Mouse (Mus musculus): ENCODE measurements around the gene Camta1.

Camta1 gene

DNA sequence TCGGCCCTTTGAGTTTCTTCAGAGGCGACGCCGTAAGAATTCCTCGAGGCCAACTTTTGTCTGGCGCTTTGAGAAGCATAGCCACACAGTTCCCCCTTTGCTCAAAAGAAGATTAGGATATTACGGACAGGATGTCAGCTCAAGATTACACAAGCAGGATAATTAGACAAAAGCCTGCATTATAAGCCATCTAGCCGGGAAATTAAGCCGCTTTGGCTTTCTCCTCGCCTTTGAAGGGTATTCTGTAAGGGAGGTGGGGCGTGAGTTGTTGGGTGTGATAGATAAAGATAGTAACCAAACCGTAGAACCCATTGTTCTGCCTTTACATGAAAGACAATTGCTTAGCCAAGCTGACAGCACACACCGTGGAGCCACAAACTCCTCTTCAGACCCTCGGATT is 579.6 kb downstream of the Camta1 start:
- no peak for DNase-seq (ENCODE audit: low read depth, low spot score)

DNA sequence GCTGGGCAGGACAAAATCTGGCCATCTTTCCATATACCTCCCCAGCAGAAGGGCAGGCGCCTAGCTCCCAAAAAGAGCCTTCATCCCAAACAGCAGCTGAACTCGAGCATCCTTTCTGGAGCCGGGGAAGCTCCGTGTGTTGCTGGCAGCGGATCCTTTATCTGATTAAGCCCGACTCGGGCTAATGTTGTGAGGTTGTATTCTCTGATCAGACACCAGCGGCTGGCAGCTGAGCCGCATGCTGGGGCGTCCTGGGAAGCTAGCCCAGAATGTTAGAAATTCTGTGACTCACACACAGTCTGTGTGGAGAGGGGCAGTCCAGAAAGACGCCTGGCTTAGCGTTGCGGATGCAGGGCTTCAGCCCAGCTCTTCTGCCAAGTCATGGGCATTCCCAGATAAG is 586.4 kb downstream of the Camta1 start:
- no peak for DNase-seq (ENCODE audit: low read depth, low spot score)

DNA sequence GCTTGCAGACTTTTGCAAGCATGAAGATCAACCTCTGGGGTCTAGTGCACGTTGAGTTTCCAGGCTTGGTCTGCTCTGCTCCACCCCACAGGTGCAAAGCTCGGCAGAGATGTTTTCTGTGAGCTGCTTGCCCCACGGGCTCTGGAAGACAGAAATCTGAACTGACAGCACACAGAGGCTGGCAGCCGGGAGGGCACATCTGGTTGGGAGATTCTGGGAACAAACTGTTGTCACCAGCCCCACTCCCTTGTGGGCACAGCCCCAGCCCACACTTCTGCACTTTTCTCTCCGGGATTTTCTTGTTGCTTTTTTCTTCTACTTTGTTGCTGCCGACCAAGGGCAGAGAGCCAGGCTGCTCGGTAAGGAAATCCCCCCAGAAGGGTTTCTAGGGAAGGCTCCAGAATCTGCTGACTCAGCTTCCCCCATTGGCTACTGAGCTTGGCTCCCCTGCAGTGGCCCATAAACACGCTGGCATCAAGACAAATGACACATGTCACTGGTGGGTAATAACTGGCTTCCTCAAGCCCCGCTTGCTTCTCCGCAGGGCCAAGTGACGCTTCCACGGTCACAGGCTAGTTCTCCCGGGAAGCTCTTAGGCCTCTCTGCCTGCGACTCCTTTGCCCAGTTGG is 597.8 kb downstream of the Camta1 start:
- no peak for DNase-seq (ENCODE audit: low read depth, low spot score)

DNA sequence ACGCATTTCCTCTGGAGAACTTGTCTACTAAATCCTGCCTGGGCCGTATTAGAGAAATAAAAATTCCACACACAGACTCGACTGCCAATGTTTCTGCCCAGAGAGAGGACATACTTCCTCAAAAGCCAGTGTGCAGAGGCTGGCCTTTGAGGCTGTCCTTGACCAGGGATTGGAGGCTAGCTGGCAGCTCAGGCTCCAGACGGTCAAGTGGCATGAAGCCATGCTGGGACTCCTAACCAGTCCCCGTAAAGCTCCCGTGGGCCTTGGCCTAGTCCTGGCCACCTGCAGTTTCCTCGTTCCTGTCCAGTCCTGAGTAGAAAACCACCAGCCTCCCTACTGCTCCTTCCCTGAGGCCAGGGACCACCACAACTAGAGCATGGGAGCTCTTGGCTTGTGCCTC is 598.6 kb downstream of the Camta1 start:
- no peak for DNase-seq (ENCODE audit: low read depth, low spot score)

DNA sequence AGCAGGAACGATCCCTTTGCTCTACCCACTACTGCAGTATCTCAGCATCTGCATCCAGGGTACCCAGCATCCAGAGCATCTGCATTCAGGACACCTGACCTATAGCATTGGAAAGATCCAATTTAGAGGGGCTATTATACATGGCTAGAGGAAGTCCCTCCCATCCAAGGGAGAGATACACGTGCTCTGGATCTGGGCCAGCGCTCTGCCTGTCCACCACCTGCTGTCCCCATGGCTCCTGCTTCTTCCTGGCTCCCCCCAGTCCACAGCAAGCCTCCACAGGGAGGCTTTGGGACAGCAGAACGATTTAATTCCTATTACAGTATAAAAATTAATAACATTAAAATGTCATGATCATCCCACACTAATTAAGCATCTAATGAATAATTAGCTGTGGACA is 605.1 kb downstream of the Camta1 start:
- no peak for DNase-seq (ENCODE audit: low read depth, low spot score)

DNA sequence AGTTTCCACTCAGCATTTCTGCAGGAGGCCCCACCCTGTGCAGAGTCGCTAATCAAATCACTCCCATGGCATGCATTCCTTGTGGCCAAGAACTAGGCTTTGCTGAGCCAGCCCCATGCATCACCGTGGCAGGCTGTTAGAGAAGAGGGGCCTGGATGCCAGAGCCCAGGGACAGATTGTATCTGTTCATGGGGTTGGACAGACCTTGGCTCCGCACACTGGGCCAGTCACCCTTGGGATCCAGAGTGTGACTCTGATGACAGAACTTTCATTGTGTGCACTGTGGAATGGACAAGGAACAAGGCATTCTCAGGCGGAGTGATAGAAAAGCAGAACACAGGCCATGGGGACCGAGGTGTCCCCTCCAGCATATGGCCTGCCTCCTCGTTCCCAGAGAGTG is 610.9 kb downstream of the Camta1 start:
- DNase-seq (ENCODE audit: low read depth, low spot score), result no peak

DNA sequence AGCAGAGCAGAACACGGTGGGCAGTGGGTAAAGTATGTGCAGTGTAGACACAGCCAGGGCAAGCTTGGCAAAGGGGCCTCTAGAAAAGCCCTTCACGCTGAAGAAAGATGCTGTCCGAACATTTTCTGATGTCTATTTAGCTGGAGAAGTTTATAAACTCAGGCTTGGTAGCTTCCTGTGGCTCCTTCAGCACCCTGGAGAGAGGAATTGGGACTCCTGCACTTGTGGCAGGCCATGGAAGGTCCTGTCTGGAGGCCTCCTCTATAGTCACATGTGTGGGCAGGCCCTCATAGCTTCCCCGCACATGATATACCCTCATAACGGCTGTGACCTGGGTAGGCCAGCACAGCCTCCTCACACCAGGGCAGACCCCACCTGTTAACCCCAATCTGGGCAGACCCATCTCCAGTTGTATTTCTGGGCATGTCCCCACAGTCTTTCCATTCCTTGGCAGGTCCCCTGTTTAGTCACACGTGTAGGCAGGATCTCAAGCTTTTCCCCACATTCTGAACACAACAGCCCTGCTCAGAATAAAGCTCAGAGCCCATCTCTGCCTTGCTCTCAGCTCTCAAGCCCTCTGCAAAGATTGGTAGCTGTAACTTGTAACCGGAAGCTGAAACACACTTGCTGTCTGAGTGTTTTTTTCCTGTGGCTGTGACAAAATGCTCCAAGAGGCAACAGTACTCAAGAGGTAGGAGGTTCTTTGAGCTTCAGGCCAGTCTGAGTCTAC is 616.4 kb downstream of the Camta1 start:
- no peak for DNase-seq (ENCODE audit: low read depth, low spot score)

DNA sequence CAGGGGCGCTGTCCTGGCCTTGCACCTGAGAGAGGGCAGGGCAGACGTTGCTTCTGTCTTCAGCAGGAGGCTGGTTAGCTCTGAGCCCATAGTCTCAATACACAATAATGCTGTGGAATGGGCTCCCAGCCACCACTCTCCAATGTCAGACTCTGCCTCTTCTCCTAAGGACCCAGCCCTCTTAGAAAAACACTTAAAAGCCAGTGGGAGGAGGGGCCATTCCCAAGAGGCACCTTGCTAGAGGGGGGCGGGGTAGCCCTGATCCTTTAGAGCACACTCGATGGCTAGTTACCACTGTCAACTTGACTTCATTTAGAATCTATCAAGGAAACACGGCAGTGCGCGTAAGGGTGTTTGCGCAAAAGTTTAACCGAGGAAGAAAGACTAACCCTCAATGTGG is 618.2 kb downstream of the Camta1 start:
- DNase-seq (ENCODE audit: low read depth, low spot score), result no peak

DNA sequence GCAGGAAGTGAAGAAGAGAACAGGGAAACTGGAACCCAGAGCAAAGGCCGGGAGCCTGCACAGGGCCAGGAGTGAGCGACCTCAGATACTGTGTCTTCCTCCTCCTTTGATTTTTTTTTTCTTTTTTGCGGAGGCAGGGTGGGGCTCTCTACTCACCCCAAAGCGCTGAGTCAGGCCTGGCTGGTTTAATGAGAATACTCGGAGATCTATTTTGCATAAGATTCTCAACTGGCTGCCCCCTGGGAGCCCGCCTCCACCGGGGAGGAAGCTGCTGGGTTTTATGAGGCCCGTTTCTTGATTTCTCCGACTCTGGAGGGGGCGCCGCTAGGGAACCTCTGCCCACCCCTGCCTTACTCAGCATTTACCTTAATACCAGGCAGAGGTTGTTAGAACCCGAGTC is 618.9 kb downstream of the Camta1 start:
- no peak for DNase-seq (ENCODE audit: low read depth, low spot score)

DNA sequence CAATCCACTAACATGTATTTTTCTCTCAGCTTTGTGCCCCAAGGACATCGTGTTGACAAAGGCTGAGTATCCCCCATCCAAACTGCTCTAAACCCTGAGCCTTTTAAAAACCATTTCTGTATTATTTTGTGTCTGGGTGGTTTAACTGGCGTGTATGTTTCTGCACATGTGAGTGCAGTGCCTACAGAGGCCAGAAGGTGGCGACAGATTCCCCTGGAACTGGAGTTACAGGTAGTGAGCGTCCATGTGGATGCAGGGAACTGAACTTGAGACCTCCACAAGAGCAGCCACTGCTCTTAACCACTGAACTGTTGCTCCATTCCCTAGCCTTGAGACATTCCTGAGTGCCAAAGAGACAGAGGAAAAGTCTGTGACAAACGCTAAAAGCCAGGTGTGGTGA is 621.2 kb downstream of the Camta1 start:
- no peak for DNase-seq (ENCODE audit: low read depth, low spot score)

DNA sequence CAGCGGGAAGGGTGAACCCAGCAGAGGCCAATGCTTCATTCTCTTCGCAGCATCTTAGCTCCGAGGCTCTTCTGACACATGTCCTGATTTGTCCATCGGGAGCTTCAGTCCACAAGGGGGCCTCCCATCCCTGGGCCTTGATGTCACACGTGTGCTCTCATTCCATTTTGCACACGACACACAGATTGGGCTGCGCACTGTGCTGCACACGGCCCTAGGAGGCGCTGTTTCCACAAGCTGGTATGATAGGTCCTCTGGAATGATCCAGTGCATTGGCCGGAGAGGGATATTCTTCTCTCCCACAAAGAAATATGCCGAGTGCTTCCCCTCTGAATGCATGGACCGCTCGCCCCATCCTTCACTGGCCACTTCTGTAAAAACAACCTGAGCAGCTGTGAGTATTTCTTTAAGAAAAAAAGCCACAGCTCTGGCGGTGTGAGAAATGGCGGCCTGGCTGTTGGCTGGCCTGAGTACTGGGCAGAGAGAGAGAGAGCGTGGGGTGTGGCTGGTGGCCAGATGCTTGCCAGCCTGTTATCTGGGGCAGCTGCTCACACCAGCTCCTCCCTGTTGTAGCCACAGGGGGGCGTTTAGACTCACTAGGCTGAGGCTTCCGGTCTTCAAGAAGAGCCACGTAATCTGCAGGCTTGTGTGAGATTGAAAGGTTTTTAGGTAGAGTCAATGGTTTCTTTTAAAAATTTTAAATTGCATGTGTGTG is 622.5 kb downstream of the Camta1 start:
- no peak for DNase-seq (ENCODE audit: low read depth, low spot score)

DNA sequence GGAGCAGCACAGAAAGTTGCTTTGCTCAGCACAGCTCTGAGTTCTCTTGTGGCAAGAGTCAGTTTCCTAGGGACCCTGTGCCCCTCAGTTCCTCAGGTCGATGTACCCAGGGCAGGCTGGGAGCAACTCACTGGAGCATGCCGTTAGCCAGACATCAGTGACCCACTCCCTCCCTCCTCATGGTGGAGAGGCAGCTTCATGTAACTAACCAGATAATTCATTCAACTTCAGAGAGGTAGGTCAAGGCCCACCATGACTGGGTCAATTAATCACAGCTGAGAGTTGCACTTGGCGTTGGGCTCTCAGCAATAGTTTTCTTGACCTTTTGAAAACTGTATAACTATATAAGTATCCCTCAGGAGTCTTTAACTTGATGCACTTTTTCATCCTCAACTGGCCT is 624.2 kb downstream of the Camta1 start:
- no peak for DNase-seq (ENCODE audit: low read depth, low spot score)

DNA sequence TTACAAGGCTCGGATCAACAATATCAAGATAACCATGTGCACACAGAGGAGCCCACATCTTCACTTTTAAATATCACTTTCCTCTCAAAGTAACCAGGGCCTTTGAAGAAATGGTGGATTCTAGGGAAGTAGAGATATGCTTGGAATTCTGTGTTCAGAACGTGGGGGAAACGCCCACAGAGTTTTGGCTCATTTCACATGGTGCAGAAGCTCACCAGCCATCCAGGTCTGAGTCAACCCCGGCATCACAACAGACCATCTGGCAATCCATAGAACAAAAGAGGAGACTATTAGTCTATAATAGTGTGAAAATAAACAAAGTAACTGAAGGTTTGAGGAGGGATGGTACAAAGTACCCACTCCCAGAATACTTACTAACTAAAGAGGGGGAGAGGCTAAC is 626.7 kb downstream of the Camta1 start:
- DNase-seq (ENCODE audit: low read depth, low spot score), result no peak

DNA sequence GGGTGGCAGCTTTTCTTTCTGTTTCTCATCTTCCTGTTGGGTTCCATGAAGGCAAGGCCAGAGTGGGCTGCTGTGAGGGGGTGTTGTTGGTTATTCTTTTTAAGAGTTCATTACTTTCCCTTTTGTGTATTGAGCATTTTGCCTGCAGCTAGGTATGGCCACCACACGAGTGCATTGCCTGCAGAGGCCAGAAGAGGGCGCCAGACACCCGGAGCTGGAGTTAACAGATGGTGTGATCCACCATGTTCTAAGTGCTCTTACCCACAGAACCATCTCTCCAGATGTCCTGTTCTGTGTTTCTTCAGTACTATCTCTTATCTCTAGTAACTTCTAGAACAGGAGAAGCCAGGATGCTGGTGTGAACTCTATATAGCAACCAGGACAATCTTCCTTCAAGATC is 629.6 kb downstream of the Camta1 start:
- no peak for DNase-seq (ENCODE audit: low read depth, low spot score)

DNA sequence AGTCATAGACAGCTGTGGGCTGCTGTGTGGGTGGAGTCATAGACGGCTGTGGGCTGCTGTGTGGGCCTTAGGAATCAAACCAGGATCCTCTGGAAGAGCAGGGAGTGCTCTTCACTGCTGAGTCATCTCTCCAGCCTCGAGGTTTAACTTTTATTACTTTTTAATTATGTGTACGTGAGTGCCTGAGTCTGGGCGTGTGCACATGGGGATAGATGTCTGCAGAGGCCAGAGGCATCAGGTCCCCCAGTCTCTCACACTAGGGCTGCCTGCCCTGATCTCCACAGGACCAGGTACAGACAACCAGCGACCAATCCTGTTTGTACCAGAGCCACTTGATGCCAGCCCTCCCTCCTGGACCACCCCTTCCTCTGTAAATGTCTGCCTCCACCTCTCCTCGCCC is 632.6 kb downstream of the Camta1 start:
- DNase-seq (ENCODE audit: low read depth, low spot score), result no peak

DNA sequence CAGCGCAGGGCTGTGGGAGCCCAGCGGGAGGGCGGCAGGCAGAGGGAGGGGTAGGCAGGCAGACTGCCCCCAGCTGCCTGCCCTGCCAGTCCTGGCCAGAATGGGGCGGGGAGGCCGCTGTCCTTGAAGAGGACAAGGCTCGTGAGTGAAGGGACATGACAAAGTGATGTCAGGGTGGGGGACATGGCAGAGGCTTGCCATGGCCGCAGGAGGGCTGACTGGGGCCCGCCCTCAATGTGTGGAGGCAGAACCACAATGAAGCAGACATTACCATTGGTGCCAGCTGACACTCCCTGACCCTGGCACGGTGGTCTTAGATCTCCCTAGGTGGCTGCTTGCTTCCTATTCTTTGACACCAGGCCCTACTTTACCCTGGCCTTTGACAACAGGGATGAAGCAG is 635.2 kb downstream of the Camta1 start:
- DNase-seq (ENCODE audit: low read depth, low spot score), result no peak

DNA sequence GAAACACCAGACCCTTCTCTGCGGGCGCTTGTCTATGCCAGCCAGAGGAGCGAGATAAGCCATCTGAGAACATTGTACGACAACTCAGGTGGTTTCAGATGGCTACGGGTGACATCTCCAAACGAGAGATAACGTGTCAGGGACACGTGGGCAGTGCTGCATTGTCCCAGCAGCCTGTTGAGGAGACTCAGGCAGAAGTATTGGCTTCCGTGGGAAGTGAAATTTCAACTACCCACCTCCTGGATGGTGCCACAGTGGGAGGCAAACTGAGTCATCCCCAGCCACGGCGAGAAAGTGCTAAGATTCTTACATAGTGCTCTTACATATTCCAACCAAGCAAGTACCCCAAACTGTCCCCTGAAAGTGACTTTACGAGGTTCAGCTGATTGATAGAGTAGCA is 637.7 kb downstream of the Camta1 start:
- no peak for DNase-seq (ENCODE audit: low read depth, low spot score)

DNA sequence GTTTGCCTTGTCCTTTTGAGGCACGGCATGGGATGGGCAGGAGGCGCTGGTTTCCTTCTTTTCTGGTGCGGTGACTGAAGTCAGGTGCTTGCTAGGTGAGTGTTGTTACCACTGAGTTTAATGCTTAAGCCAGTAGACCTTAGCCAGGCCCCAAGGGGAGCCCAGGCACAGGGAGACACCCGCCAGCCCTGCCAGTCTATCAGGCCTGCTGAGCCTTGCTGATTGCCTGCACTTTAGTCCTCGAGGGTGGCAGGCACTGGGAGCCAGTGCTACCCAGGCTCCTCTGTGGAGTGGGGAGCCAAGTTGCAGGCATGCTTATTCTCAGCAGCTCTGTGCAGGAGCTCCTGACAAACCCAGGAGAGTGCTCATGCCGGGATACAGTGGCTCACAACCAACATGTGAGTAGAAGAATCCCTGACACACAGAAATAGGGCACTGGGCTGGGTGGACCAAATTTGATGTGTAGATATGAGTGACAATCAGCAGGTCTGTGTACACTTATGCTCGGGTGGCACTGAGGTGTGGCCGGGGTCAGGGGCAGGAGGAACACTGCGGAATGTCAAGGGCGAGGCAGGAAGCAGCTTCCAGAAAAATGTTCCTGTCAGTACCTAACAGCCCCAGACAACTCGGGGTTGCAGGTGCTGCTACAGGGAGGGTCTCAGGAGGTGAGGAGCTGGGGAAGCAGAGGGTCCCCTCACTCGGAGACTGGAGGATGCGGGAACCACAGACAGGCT is 638.2 kb downstream of the Camta1 start:
- DNase-seq (ENCODE audit: low read depth, low spot score), result no peak

DNA sequence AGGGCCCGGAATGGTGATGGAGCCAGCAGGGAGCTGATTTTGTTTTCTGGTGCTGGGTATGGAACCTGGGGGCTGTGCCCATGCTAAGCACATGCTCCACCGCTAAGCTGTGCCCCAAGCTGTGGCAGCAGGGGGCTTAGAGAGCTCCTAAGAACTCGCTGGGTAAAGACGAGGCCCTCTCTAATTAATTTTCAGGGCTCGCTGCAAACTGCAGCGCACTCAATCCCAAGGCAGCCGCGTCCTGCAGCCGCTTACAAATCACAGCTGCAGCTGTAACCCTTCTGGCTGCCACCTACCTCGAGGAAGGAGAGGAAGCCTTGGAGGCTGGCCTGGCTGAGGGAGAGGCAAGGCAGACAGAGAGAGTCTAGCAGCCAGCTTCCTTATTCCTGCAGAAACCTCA is 639.0 kb downstream of the Camta1 start:
- DNase-seq (ENCODE audit: low read depth, low spot score), result no peak

DNA sequence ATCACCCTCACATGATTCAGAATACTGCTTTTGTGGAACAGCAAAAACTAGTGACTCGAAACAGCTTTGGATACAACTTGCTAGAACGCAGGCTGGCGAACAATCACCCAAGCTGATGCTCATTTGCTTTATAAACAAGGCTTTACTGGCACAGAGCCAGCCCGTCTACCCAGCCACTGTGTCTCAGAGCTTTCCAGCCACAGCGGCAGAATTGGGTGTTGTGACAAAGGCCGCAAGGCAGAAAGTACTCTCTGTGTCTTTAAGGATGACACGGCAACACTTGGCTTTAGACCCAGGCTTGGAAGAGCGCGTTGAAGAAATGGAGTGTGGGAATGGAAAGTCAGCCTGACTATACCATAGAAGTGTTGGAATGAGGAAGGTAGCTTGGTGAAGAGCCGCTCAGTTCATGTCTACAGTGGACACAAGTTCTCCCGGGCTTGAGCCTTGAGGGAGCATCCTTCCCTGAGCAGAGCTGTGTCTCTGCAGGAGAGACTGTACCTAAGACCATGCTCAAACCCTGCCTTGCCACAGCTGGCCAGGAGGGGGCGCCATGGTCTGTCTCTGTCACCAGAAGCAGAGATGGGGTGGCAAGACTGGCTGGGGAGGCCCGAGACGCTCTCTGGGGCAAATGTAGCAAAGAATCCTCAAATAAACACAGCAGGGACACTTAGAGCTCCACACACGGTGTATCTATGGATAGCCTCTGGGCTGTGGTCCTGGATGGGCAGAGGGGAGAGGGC is 645.0 kb downstream of the Camta1 start:
- DNase-seq (ENCODE audit: low read depth, low spot score), result no peak

DNA sequence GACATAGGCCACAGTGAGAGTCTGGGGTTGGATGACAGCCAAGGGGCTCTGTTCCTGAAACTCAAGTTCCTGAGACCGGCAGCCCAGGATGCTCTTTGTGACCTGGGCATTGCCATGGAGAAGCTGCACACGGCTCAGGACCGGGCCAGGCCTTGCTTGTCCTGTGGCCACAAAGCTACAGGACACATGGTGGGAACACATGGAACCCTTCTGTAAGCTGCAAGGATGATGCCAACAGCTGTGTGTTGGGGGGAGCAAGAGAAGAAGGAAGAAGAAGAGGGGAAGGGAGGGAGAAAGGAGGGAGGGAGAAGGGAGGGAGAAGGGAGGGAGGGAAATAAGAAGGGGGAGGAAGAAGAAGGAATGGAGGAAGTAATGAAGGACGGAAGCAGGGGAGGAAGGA is 645.8 kb downstream of the Camta1 start:
- no peak for DNase-seq (ENCODE audit: low read depth, low spot score)

DNA sequence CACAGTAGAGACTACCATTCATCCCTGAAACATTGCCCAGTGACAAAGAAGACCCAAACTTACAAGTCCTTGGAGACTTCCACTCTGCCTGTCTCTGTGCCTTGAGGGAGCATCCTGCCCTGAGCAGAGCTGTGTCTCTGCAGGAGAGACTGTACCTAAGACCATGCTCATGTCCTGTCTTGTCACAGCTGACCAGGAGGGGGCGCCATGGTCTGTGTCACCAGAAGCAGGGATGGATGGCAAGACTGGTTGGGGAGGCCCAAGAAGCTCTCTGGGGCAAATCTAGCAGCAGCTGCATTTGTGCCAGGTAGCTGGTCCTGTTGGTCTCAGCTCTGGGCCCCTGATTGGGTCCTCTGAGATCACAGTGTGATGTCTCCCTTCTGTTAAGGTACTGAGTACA is 646.5 kb downstream of the Camta1 start:
- no peak for DNase-seq (ENCODE audit: low read depth, low spot score)
